Mouse (Mus musculus) splenic B cell, adult 2 months (primary cell): ENCODE measurements around the gene Txn2.

Source experiments
- DNase-seq: peaks from one replicate; pipeline ENCODE4 v3.0.0-alpha.2; 2011; ENCODE audit warnings: low read depth, low spot score
- H3K27me3 ChIP-seq: 2 replicates; pipeline ENCODE4 v1.6.1; 2012; ENCODE audit warnings: mild to moderate bottlenecking, low read length, moderate library complexity, mixed read lengths; ENCODE audit not compliant: control insufficient read depth, poor library complexity, insufficient read depth, severe bottlenecking
- H3K36me3 ChIP-seq: 2 replicates; pipeline ENCODE4 v1.6.1; 2012; ENCODE audit warnings: mild to moderate bottlenecking, low read length, moderate library complexity, mixed read lengths; ENCODE audit not compliant: control insufficient read depth, poor library complexity, insufficient read depth, severe bottlenecking

The Txn2 gene

GRCm38 (mm10) chr15:77925195-77925594 is 3.6 kb downstream of the Txn2 start:
- Histone ChIP-seq H3K36me3 (peaks cover 9% of the 10 kb centered on the region), H3K27me3 (no peaks in the 10 kb centered on the region)
- DNase-seq: no peak

- DNase-seq: no peak
- peaks cover 9% of the 10 kb centered on the region for H3K36me3 ChIP-seq
Observed at GRCm38 (mm10) chr15:77923267-77924035, 5.4 kb downstream of the Txn2 start.

GRCm38 (mm10) chr15:77922710-77923109 is 6.1 kb downstream of the Txn2 start:
- H3K36me3 ChIP-seq: peaks cover 10% of the 10 kb centered on the region
- no peak for DNase-seq
- H3K27me3 ChIP-seq: no peaks in the 10 kb centered on the region

More at GRCm38 (mm10) chr15:77923267-77924035, 5.4 kb downstream of the Txn2 start:
- no peaks in the 10 kb centered on the region for H3K27me3 ChIP-seq

- DNase-seq: no peak
- H3K27me3 ChIP-seq: no peaks in the 10 kb centered on the region
- peaks cover 9% of the 10 kb centered on the region for H3K36me3 ChIP-seq
Observed at GRCm38 (mm10) chr15:77921636-77922035, 7.2 kb downstream of the Txn2 start.

GRCm38 (mm10) chr15:77920511-77921462 is 8.0 kb downstream of the Txn2 start:
- Histone ChIP-seq H3K36me3 (peaks cover 9% of the 10 kb centered on the region), H3K27me3 (no peaks in the 10 kb centered on the region)
- peak; percentile 24 for DNase-seq

GRCm38 (mm10) chr15:77919441-77919840 is 9.4 kb downstream of the Txn2 start:
- no peak for DNase-seq
- H3K27me3 ChIP-seq: no peaks in the 10 kb centered on the region
- H3K36me3 ChIP-seq: peaks cover 10% of the 10 kb centered on the region

GRCm38 (mm10) chr15:77916851-77917544 is 11.8 kb downstream of the Txn2 start:
- Histone ChIP-seq H3K36me3 (peaks cover 3% of the 10 kb centered on the region), H3K27me3 (no peaks in the 10 kb centered on the region)
- peak; percentile 86 for DNase-seq

- DNase-seq: no peak
- Histone ChIP-seq H3K27me3 (no peaks in the 10 kb centered on the region), H3K36me3 (peaks cover 3% of the 10 kb centered on the region)
Observed at GRCm38 (mm10) chr15:77915287-77915686, 13.5 kb downstream of the Txn2 start.

- no peaks in the 10 kb centered on the region for H3K27me3 ChIP-seq
- DNase-seq: no peak
- peaks cover 3% of the 10 kb centered on the region for H3K36me3 ChIP-seq
Observed at GRCm38 (mm10) chr15:77914507-77914906, 14.3 kb downstream of the Txn2 start.

- H3K36me3 ChIP-seq: peaks cover 1% of the 10 kb centered on the region
- no peak for DNase-seq
- no peaks in the 10 kb centered on the region for H3K27me3 ChIP-seq
Observed at GRCm38 (mm10) chr15:77913054-77913453, 15.8 kb downstream of the Txn2 start.

GRCm38 (mm10) chr15:77912585-77912984 is 16.2 kb downstream of the Txn2 start:
- Histone ChIP-seq H3K27me3 (no peaks in the 10 kb centered on the region), H3K36me3 (peaks cover 1% of the 10 kb centered on the region)
- DNase-seq: no peak

- DNase-seq: no peak
- Histone ChIP-seq H3K27me3 (no peaks in the 10 kb centered on the region), H3K36me3 (peaks cover 1% of the 10 kb centered on the region)
Observed at GRCm38 (mm10) chr15:77912048-77912447, 16.8 kb downstream of the Txn2 start.

GRCm38 (mm10) chr15:77911065-77911464 is 17.7 kb downstream of the Txn2 start:
- no peaks in the 10 kb centered on the region for H3K27me3 ChIP-seq
- H3K36me3 ChIP-seq: peaks cover 1% of the 10 kb centered on the region
- no peak for DNase-seq

GRCm38 (mm10) chr15:77907646-77908518 is 20.9 kb downstream of the Txn2 start:
- DNase-seq: no peak
- no peaks in the 10 kb centered on the region for H3K36me3 ChIP-seq

More at GRCm38 (mm10) chr15:77907646-77908518, 20.9 kb downstream of the Txn2 start:
- H3K27me3 ChIP-seq: no peaks in the 10 kb centered on the region
